In genomic region chr4:45481431-45481830, GRCm38 (mm10) we compare ENCODE assay signal across 22 mouse cellular contexts. TPM values are rescaled to one million over a fixed set of nuclear protein-coding genes. Genes with fewer than 3 reads are reported as not detected.
DNase-seq lines count a peak whose midpoint lies in the region; ATAC-seq and TF ChIP-seq lines count a peak whose summit lies in the region.
"Had no signal": no experiment of that assay in that cellular context is flagged by ENCODE, and none has a peak within 500 bp of the region (broad histone marks: within the 10 kb centered on the region; RNA-seq: fewer than 3 reads in every experiment).

No protein-coding gene starts in this region.

- peaks cover 9% of the 10 kb centered on the region; the same call in 1 of the 2 replicates for H3K27me3 ChIP-seq in heart, embryonic 12.5 days (replicated peaks)
- H3K27me3 ChIP-seq in MEL (ENCODE audit: control insufficient read depth in 1 of 2, insufficient read depth in 2 of 2, low read length in 2 of 2) = no peaks in the 10 kb centered on the region
- no peaks in the 10 kb centered on the region for H3K27me3 ChIP-seq in liver, embryonic 15.5 days
- H3K27me3 ChIP-seq: forebrain, embryonic 15.5 days; hindbrain, embryonic 13.5 days; lung, embryonic 15.5 days; Patski had no signal

- no peak overlapping the region for H3K4me2 ChIP-seq in heart, embryonic 12.5 days
- peak overlapping the region; percentile 25 for H3K4me2 ChIP-seq in liver, embryonic 15.5 days
- H3K4me2 ChIP-seq: forebrain, embryonic 15.5 days; hindbrain, embryonic 13.5 days; limb, embryonic 12.5 days; lung, embryonic 15.5 days had no signal

- H3K9me3 ChIP-seq in heart, embryonic 12.5 days (replicated peaks) = no peaks in the 10 kb centered on the region
- no peaks in the 10 kb centered on the region for H3K9me3 ChIP-seq in MEL (replicated peaks; ENCODE audit: insufficient read depth, low read length)
- H3K9me3 ChIP-seq in liver, embryonic 15.5 days (replicated peaks) = no peaks in the 10 kb centered on the region
- H3K9me3 ChIP-seq: forebrain, embryonic 15.5 days; hindbrain, embryonic 13.5 days; limb, embryonic 12.5 days; lung, embryonic 15.5 days had no signal

- no peak for DNase-seq in heart, postnatal 25 days (ENCODE audit: low spot score)
- peak; percentile 40 for DNase-seq in MEL (ENCODE audit: low read depth, low spot score)
- no peak for DNase-seq in adrenal gland, postnatal 14 days
- DNase-seq in cerebellum, adult 8-10 months = no peak
- DNase-seq: adrenal gland, adult 8-10 months; B cell, adult 2 months; cerebellum, adult 11-12 months; gastrocnemius, postnatal 25 days; kidney, postnatal 4 days; layer of hippocampus, adult 9-11 months; lung, postnatal 4 days; right cerebral cortex, postnatal 14 days; thymus, adult 18-20 months had no signal

- TF ChIP-seq RAD21 in MEL (IDR thresholded peaks at IDR 0.05; ENCODE audit: low read depth, low read length) = no peak

- H3K27ac ChIP-seq in heart, embryonic 12.5 days (ENCODE audit: poor library complexity, severe bottlenecking) = 0 out of 2 replicates have a peak overlapping the region, but pooled peaks have one; percentile 95
- no peak overlapping the region for H3K27ac ChIP-seq in MEL (ENCODE audit: control insufficient read depth, low read depth, low read length)
- H3K27ac ChIP-seq in liver, embryonic 15.5 days (replicated peaks) = peak overlapping the region; percentile 97
- H3K27ac ChIP-seq: forebrain, embryonic 15.5 days; hindbrain, embryonic 13.5 days; limb, embryonic 12.5 days; lung, embryonic 15.5 days had no signal

- no peak for TF ChIP-seq EP300 in MEL (IDR thresholded peaks at IDR 0.05; ENCODE audit: low read depth in 1 of 2, low read length in 2 of 2)

- no peak for TF ChIP-seq CTCF in MEL (IDR thresholded peaks at IDR 0.05 in 2 of 3, conservative IDR thresholded peaks at IDR 0.05 in 1 of 3; ENCODE audit: control insufficient read depth in 1 of 3, insufficient read depth in 1 of 3, low read depth in 2 of 3, low read length in 3 of 3, poor library complexity in 1 of 3, severe bottlenecking in 1 of 3)

- intact Hi-C loops in heart, postnatal 25 days (cut with DNase I) = no loop called here

- 81% methylated on average over 5 of the region's 5 CpGs for WGBS in heart, embryonic 12.5 days
- WGBS in liver, embryonic 15.5 days (ENCODE audit: insufficient replicate concordance) = 68% methylated on average over 5 of the region's 5 CpGs

- H3K79me2 ChIP-seq in MEL (ENCODE audit: control insufficient read depth, insufficient read depth, low read length, poor library complexity) = no peaks in the 10 kb centered on the region

- no peak overlapping the region for H3K9ac ChIP-seq in heart, embryonic 12.5 days
- H3K9ac ChIP-seq in MEL (ENCODE audit: control insufficient read depth, low read depth, low read length, poor library complexity, severe bottlenecking) = no peak overlapping the region
- H3K9ac ChIP-seq in liver, embryonic 15.5 days = peak overlapping the region; percentile 38
- H3K9ac ChIP-seq: forebrain, embryonic 15.5 days; hindbrain, embryonic 13.5 days; limb, embryonic 12.5 days; lung, embryonic 15.5 days had no signal

- no peaks in the 10 kb centered on the region; the same call in 1 of the 2 replicates for H3K36me3 ChIP-seq in heart, embryonic 12.5 days
- H3K36me3 ChIP-seq in MEL (ENCODE audit: control insufficient read depth in 1 of 2, insufficient read depth in 2 of 2, low read length in 2 of 2) = no peaks in the 10 kb centered on the region; a peak in 1 of 4 replicates
- peaks cover 9% of the 10 kb centered on the region for H3K36me3 ChIP-seq in liver, embryonic 15.5 days (replicated peaks)
- H3K36me3 ChIP-seq: forebrain, embryonic 15.5 days; hindbrain, embryonic 13.5 days; limb, embryonic 12.5 days; lung, embryonic 15.5 days had no signal

- peaks cover 99% of the 10 kb centered on the region for H3K4me1 ChIP-seq in heart, embryonic 12.5 days (replicated peaks)
- H3K4me1 ChIP-seq in MEL (ENCODE audit: control insufficient read depth in 1 of 2, insufficient read depth in 2 of 2, low read length in 2 of 2) = peaks cover 0 to 5% of the 10 kb centered on the region in 2 experiments; a peak in 1 of 4 replicates
- H3K4me1 ChIP-seq in liver, embryonic 15.5 days (replicated peaks) = peaks cover 95% of the 10 kb centered on the region

- no peak for TF ChIP-seq POLR2A in MEL (IDR thresholded peaks at IDR 0.05; ENCODE audit: control insufficient read depth in 1 of 2, insufficient read depth in 1 of 2, low read depth in 1 of 2, low read length in 2 of 2, poor library complexity in 1 of 2)

- no peak for ATAC-seq in heart, embryonic 12.5 days (ENCODE audit: insufficient number of reproducible peaks, low FRiP score)
- ATAC-seq in erythroblast, adult 5-6 weeks (replicated peaks; ENCODE audit: low FRiP score, poor library complexity, severe bottlenecking) = 0 out of 2 replicates have a peak, but pooled peaks have one; percentile 39
- ATAC-seq in liver, embryonic 15.5 days (ENCODE audit: insufficient read depth) = no peak
- ATAC-seq: forebrain, embryonic 15.5 days; inflammation-experienced regulatory T-cells, adult 6 months; Patski had no signal

- H3K4me3 ChIP-seq in heart, embryonic 12.5 days = no peak overlapping the region
- no peak overlapping the region for H3K4me3 ChIP-seq in MEL (ENCODE audit: control insufficient read depth in 1 of 2, insufficient read depth in 1 of 2, low read depth in 2 of 2, low read length in 2 of 2)
- no peak overlapping the region for H3K4me3 ChIP-seq in liver, embryonic 15.5 days (replicated peaks)
- H3K4me3 ChIP-seq: forebrain, embryonic 15.5 days; hindbrain, embryonic 13.5 days; limb, embryonic 12.5 days; lung, embryonic 15.5 days had no signal

TF ChIP-seq in MEL, 35 proteins besides CTCF, POLR2A, EP300 and RAD21:
- TF ChIP-seq GATA1 (IDR thresholded peaks at IDR 0.05; ENCODE audit: low read depth, low read length) = no peak
- no peak for TF ChIP-seq HCFC1 (IDR thresholded peaks at IDR 0.05; ENCODE audit: low read depth, low read length)
- TF ChIP-seq MEF2A (IDR thresholded peaks at IDR 0.05; ENCODE audit: extremely low read depth, insufficient replicate concordance, low read depth, low read length, poor library complexity, severe bottlenecking) = no peak
- TF ChIP-seq POLR2AphosphoS5 (IDR thresholded peaks at IDR 0.05; ENCODE audit: borderline replicate concordance, low read depth, low read length) = no peak
- no peak for TF ChIP-seq E2F4 (IDR thresholded peaks at IDR 0.05; ENCODE audit: borderline replicate concordance, low read depth, low read length)
- no peak for TF ChIP-seq RCOR1 (IDR thresholded peaks at IDR 0.05; ENCODE audit: low read depth, low read length)
- TF ChIP-seq TBP (IDR thresholded peaks at IDR 0.05; ENCODE audit: low read depth, low read length) = no peak
- no peak for TF ChIP-seq MAFK (IDR thresholded peaks at IDR 0.05; ENCODE audit: borderline replicate concordance, low read depth, low read length)
- TF ChIP-seq MXI1 (IDR thresholded peaks at IDR 0.05; ENCODE audit: low read depth, low read length) = no peak
- TF ChIP-seq CHD2 (IDR thresholded peaks at IDR 0.05; ENCODE audit: low read length) = no peak
- no peak for TF ChIP-seq MAX (IDR thresholded peaks at IDR 0.05; ENCODE audit: low read length)
- no peak for TF ChIP-seq JUND (IDR thresholded peaks at IDR 0.05; ENCODE audit: low read depth, low read length)
- TF ChIP-seq ZKSCAN1 (IDR thresholded peaks at IDR 0.05; ENCODE audit: low read depth, low read length) = no peak
- no peak for TF ChIP-seq KAT2A (conservative IDR thresholded peaks at IDR 0.05; ENCODE audit: low read depth, low read length)
- no peak for TF ChIP-seq ELF1 (IDR thresholded peaks at IDR 0.05; ENCODE audit: low read depth, low read length)
- no peak for TF ChIP-seq TCF12 (IDR thresholded peaks at IDR 0.05; ENCODE audit: low read depth, low read length)
- TF ChIP-seq BHLHE40 (IDR thresholded peaks at IDR 0.05; ENCODE audit: borderline replicate concordance, low read depth, low read length) = no peak
- TF ChIP-seq ETS1 (IDR thresholded peaks at IDR 0.05; ENCODE audit: low read depth, low read length) = no peak

RNA-seq across cellular contexts. Expression of gene Shb, which starts 50.8 kb away (rescaled TPM):
- 13.9 and 15.3 TPM in 2 replicates for polyA plus RNA-seq in heart, embryonic 12.5 days (2016; fragmentation: Nextera tagmentation; extraction: Ambion mirVana)
- total RNA-seq in heart, postnatal 25 days (2021) = 10 to 100 TPM; 34.9 to 37.7 TPM
- 4.7 and 5.2 TPM in 2 replicates for total RNA-seq in MEL (2012; rRNA removed)
- 10 to 100 TPM in 1 of 2 experiments, not detected in 1; 13.9 TPM for polyA plus RNA-seq in MEL (2012; ENCODE audit: insufficient read depth in 1 of 2, insufficient read length in 2 of 2, low read depth in 1 of 2, low replicate concordance in 2 of 2, missing spikeins in 1 of 2)
- not detected in 2 replicates for total RNA-seq in erythroblast, adult 5-6 weeks (2015; ENCODE audit: low replicate concordance)
- 0.68 and 0.84 TPM in 2 replicates for total RNA-seq in erythroblast, adult 5-6 weeks (2017; ENCODE audit: low replicate concordance)
- 2.9 and 3.9 TPM in 2 replicates for polyA plus RNA-seq in liver, embryonic 15.5 days (2015; fragmentation: Nextera tagmentation; extraction: Ambion mirVana)
- 71.2 and 76.8 TPM in 2 replicates for total RNA-seq in adrenal gland, postnatal 14 days (2021)
